Mouse (Mus musculus): Measurements from ENCODE around the gene Tmem33. TPM values are rescaled to one million over a fixed set of nuclear protein-coding genes. Genes with fewer than 3 reads are reported as not detected.

Gene Tmem33
- polyA plus RNA-seq, 1 experiment from 2014 or later: 72.6 TPM

- no peaks in the 10 kb centered on the region for H3K36me3 ChIP-seq (replicated peaks; ENCODE audit: control insufficient read depth, insufficient read depth)
- H3K9me3 ChIP-seq (ENCODE audit: control insufficient read depth, low read length): 0 out of 2 replicates have a peak, but pooled peaks cover 7% of the 10 kb centered on the region
- H3K4me1 ChIP-seq (replicated peaks; ENCODE audit: control insufficient read depth, insufficient read depth, low read length): no peaks in the 10 kb centered on the region
- DNase-seq (ENCODE audit: low spot score) (no peak), ATAC-seq (ENCODE audit: low FRiP score) (no peak)
- H3K9ac ChIP-seq: no peak overlapping the region
- peak overlapping the region; percentile 67; the same call in 1 of the 2 replicates for H3K27ac ChIP-seq
- H3K4me3 ChIP-seq (replicated peaks; ENCODE audit: low read length): no peak overlapping the region
- H3K4me2 ChIP-seq (replicated peaks): peak overlapping the region; percentile 48; the same call in 1 of the 2 replicates
- WGBS: 2% methylated on average over 15 of the region's 15 CpGs
- peaks cover 98% of the 10 kb centered on the region for H3K27me3 ChIP-seq (ENCODE audit: control insufficient read depth, insufficient read depth, low read length)
Observed at GRCm38 (mm10) chr5:67223391-67224121, 36.8 kb upstream of the Tmem33 start.

DNA sequence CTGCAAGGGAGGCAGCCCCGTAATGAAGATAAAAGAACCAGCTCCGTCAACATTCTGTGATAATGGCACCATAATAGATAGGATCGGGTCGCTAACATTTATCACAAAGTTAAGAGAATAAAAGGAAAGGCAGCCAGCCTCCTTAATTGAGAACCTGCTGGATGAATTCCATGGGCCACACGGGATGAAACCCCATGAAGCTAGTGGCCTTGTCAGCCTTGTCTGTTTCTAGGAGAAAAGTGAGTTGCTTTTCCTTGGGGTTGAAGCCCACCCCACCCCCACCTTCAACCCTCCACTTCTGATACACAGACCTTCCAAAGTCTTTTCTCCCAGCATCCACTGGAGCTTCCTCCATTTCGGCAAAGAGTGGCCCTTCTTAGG, 36.3 kb upstream of the Tmem33 start:
- Histone ChIP-seq H3K9me3 (ENCODE audit: control insufficient read depth, low read length) (0 out of 2 replicates have a peak, but pooled peaks cover 7% of the 10 kb centered on the region), H3K9ac (no peak overlapping the region), H3K27ac (no peak overlapping the region), H3K4me2 (replicated peaks) (no peak overlapping the region), H3K4me1 (replicated peaks; ENCODE audit: control insufficient read depth, insufficient read depth, low read length) (no peaks in the 10 kb centered on the region), H3K27me3 (ENCODE audit: control insufficient read depth, insufficient read depth, low read length) (peaks cover 98% of the 10 kb centered on the region), H3K4me3 (replicated peaks; ENCODE audit: low read length) (no peak overlapping the region), H3K36me3 (replicated peaks; ENCODE audit: control insufficient read depth, insufficient read depth) (no peaks in the 10 kb centered on the region)
- DNase-seq (ENCODE audit: low spot score): no peak
- 10% methylated on average over 6 of the region's 6 CpGs for WGBS
- no peak for ATAC-seq (ENCODE audit: low FRiP score)

DNA sequence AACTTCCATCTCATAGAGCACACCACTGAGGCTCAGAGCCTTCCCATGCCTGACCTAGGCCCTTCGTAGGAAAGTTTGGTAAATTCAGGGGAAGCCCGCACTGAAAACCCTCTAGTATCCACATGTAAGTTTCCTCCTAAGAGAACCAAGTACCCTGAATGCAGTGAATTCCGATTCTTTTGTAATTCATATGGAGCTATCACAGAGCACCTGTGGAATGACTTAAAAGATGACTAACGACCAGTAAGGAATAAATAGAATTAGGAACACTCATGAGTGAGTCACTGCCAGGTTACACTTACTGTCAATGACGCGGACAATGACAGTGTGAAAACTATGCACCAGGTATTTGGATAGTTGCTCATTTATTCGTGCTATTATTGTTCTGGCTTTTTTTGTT, 34.6 kb upstream of the Tmem33 start:
- Histone ChIP-seq H3K4me3 (replicated peaks; ENCODE audit: low read length) (no peak overlapping the region), H3K9me3 (ENCODE audit: control insufficient read depth, low read length) (0 out of 2 replicates have a peak, but pooled peaks cover 7% of the 10 kb centered on the region), H3K27me3 (ENCODE audit: control insufficient read depth, insufficient read depth, low read length) (peaks cover 92% of the 10 kb centered on the region), H3K9ac (no peak overlapping the region), H3K27ac (no peak overlapping the region), H3K4me1 (replicated peaks; ENCODE audit: control insufficient read depth, insufficient read depth, low read length) (peaks cover 3% of the 10 kb centered on the region; the same call in 1 of the 2 replicates), H3K36me3 (replicated peaks; ENCODE audit: control insufficient read depth, insufficient read depth) (no peaks in the 10 kb centered on the region), H3K4me2 (replicated peaks) (no peak overlapping the region)
- WGBS: 36% methylated on average over 7 of the region's 7 CpGs
- ATAC-seq (ENCODE audit: low FRiP score): no peak
- no peak for DNase-seq (ENCODE audit: low spot score)

- H3K9ac ChIP-seq: no peak overlapping the region
- no peak for DNase-seq (ENCODE audit: low spot score)
- no peaks in the 10 kb centered on the region for H3K36me3 ChIP-seq (replicated peaks; ENCODE audit: control insufficient read depth, insufficient read depth)
- no peak for ATAC-seq (ENCODE audit: low FRiP score)
- peak overlapping the region; percentile 4 for H3K4me2 ChIP-seq (replicated peaks)
- WGBS: 6% methylated on average over 11 of the region's 11 CpGs
- H3K27ac ChIP-seq: peak overlapping the region; percentile 43; the same call in 1 of the 2 replicates
- no peak overlapping the region for H3K4me3 ChIP-seq (replicated peaks; ENCODE audit: low read length)
- H3K9me3 ChIP-seq (ENCODE audit: control insufficient read depth, low read length): 0 out of 2 replicates have a peak, but pooled peaks cover 7% of the 10 kb centered on the region
- peaks cover 91% of the 10 kb centered on the region for H3K27me3 ChIP-seq (ENCODE audit: control insufficient read depth, insufficient read depth, low read length)
- peaks cover 8% of the 10 kb centered on the region; the same call in 1 of the 2 replicates for H3K4me1 ChIP-seq (replicated peaks; ENCODE audit: control insufficient read depth, insufficient read depth, low read length)
Observed at GRCm38 (mm10) chr5:67227261-67227660, 33.1 kb upstream of the Tmem33 start.

DNA sequence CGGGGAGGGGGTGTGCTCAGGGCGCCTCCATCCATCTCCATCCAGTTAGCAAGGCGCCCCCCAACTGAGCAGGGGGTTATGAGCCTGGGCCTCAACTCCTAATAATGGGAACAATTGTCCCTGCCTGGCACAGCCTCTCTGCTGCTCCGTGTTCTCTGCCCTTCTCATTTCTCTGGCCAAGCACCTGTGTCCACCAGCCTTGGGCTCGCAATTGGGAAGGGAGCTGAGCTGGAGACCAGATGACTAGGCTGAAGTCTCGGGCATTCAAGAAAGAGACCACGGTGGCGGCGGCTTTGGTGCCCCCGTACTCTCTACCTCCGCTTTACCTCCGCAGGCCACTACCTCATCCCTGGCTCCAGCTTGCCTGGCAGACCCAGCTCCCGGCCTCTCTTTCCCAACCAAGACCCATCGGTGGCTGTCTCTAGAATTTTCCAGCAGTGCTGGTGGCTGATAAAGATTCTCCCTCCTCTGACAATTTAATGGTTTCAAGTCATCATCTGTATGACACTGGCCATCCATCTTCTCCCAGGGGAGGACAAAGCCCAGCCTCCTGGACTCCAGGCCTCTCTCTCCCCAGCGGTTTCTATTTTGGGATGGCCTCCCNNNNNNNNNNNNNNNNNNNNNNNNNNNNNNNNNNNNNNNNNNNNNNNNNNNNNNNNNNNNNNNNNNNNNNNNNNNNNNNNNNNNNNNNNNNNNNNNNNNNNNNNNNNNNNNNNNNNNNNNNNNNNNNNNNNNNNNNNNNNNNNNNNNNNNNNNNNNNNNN, 32.5 kb upstream of the Tmem33 start:
- ATAC-seq (ENCODE audit: low FRiP score) (no peak), DNase-seq (ENCODE audit: low spot score) (no peak)
- H3K4me1 ChIP-seq (replicated peaks; ENCODE audit: control insufficient read depth, insufficient read depth, low read length): peaks cover 8% of the 10 kb centered on the region; the same call in 1 of the 2 replicates
- H3K27me3 ChIP-seq (ENCODE audit: control insufficient read depth, insufficient read depth, low read length): peaks cover 91% of the 10 kb centered on the region
- H3K4me2 ChIP-seq (replicated peaks): peak overlapping the region; percentile 4
- H3K9me3 ChIP-seq (ENCODE audit: control insufficient read depth, low read length): 0 out of 2 replicates have a peak, but pooled peaks cover 7% of the 10 kb centered on the region
- no peak overlapping the region for H3K4me3 ChIP-seq (replicated peaks; ENCODE audit: low read length)
- peak overlapping the region; percentile 6; the same call in 1 of the 2 replicates for H3K9ac ChIP-seq
- H3K27ac ChIP-seq: peak overlapping the region; percentile 43; the same call in 1 of the 2 replicates
- 2% methylated on average over 15 of the region's 15 CpGs for WGBS
- no peaks in the 10 kb centered on the region for H3K36me3 ChIP-seq (replicated peaks; ENCODE audit: control insufficient read depth, insufficient read depth)

DNA sequence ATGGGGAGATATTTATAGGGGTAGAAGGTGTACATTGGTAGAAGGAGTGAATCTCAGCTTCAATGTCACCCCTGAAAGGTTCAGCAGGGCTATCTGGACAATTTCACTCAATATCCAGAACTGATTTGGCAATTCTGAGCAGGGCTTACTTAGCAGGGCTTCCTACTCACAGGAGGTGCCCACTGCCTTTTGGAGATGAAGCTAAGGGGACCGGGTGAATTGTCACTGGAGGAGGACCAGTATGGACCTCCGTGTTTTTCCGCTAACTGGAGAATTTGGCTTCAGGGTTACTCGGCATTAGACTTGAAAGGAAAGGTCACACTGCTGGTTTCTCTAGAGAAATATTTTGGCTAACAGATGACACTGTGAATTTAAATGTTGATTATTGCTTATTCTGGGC, 25.7 kb upstream of the Tmem33 start:
- DNase-seq (ENCODE audit: low spot score) (no peak), ATAC-seq (ENCODE audit: low FRiP score) (no peak)
- 33% methylated on average over 4 of the region's 4 CpGs for WGBS
- Histone ChIP-seq H3K4me3 (replicated peaks; ENCODE audit: low read length) (no peak overlapping the region), H3K4me1 (replicated peaks; ENCODE audit: control insufficient read depth, insufficient read depth, low read length) (peaks cover 8% of the 10 kb centered on the region; the same call in 1 of the 2 replicates), H3K36me3 (replicated peaks; ENCODE audit: control insufficient read depth, insufficient read depth) (no peaks in the 10 kb centered on the region), H3K9ac (no peak overlapping the region), H3K27me3 (ENCODE audit: control insufficient read depth, insufficient read depth, low read length) (peaks cover 68% of the 10 kb centered on the region), H3K9me3 (ENCODE audit: control insufficient read depth, low read length) (no peaks in the 10 kb centered on the region), H3K27ac (no peak overlapping the region), H3K4me2 (replicated peaks) (no peak overlapping the region)

DNA sequence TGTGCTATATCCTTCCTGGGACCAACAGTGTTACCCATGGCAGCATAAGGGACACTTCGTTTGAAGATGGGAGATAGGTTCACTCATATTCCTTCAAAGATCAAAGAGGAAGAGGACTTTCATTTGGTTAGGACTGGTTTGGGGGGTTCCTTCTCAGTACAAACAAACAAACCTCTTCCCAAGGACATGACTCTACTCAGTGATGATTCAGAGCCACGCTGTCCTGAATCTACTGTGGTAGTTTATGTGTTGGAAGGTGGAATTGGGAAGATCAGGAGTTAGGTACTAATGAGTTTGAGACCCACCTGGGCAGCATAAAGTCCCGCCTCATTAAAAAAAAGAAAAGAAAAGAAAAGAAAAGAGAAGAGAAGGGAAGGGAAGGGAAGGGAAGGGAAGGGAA, 24.9 kb upstream of the Tmem33 start:
- H3K9me3 ChIP-seq (ENCODE audit: control insufficient read depth, low read length): no peaks in the 10 kb centered on the region
- no peak overlapping the region for H3K4me2 ChIP-seq (replicated peaks)
- H3K36me3 ChIP-seq (replicated peaks; ENCODE audit: control insufficient read depth, insufficient read depth): no peaks in the 10 kb centered on the region
- DNase-seq (ENCODE audit: low spot score): no peak
- 64% methylated on average over 3 of the region's 3 CpGs for WGBS
- ATAC-seq (ENCODE audit: low FRiP score): no peak
- H3K27me3 ChIP-seq (ENCODE audit: control insufficient read depth, insufficient read depth, low read length): peaks cover 66% of the 10 kb centered on the region
- H3K27ac ChIP-seq: no peak overlapping the region
- H3K4me1 ChIP-seq (replicated peaks; ENCODE audit: control insufficient read depth, insufficient read depth, low read length): peaks cover 7% of the 10 kb centered on the region; the same call in 1 of the 2 replicates
- no peak overlapping the region for H3K9ac ChIP-seq
- H3K4me3 ChIP-seq (replicated peaks; ENCODE audit: low read length): no peak overlapping the region

GRCm38 (mm10) chr5:67236601-67237000, 23.8 kb upstream of the Tmem33 start:
- no peak overlapping the region for H3K4me3 ChIP-seq (replicated peaks; ENCODE audit: low read length)
- H3K4me1 ChIP-seq (replicated peaks; ENCODE audit: control insufficient read depth, insufficient read depth, low read length): no peaks in the 10 kb centered on the region
- no peak overlapping the region for H3K4me2 ChIP-seq (replicated peaks)
- 96% methylated on average over 3 of the region's 3 CpGs for WGBS
- H3K36me3 ChIP-seq (replicated peaks; ENCODE audit: control insufficient read depth, insufficient read depth): no peaks in the 10 kb centered on the region
- H3K27ac ChIP-seq: no peak overlapping the region
- DNase-seq (ENCODE audit: low spot score) (no peak), ATAC-seq (ENCODE audit: low FRiP score) (no peak)
- no peak overlapping the region for H3K9ac ChIP-seq
- H3K9me3 ChIP-seq (ENCODE audit: control insufficient read depth, low read length): no peaks in the 10 kb centered on the region
- H3K27me3 ChIP-seq (ENCODE audit: control insufficient read depth, insufficient read depth, low read length): peaks cover 58% of the 10 kb centered on the region

GRCm38 (mm10) chr5:67238303-67238702, 22.1 kb upstream of the Tmem33 start:
- H3K9me3 ChIP-seq (ENCODE audit: control insufficient read depth, low read length): no peaks in the 10 kb centered on the region
- H3K4me2 ChIP-seq (replicated peaks): no peak overlapping the region
- H3K27ac ChIP-seq: no peak overlapping the region
- H3K27me3 ChIP-seq (ENCODE audit: control insufficient read depth, insufficient read depth, low read length): peaks cover 42% of the 10 kb centered on the region
- no peak overlapping the region for H3K9ac ChIP-seq
- no peaks in the 10 kb centered on the region for H3K4me1 ChIP-seq (replicated peaks; ENCODE audit: control insufficient read depth, insufficient read depth, low read length)
- no peak overlapping the region for H3K4me3 ChIP-seq (replicated peaks; ENCODE audit: low read length)
- H3K36me3 ChIP-seq (replicated peaks; ENCODE audit: control insufficient read depth, insufficient read depth): no peaks in the 10 kb centered on the region
- DNase-seq (ENCODE audit: low spot score): peak; percentile 74
- ATAC-seq (ENCODE audit: low FRiP score): no peak
- 4% methylated on average over 1 of the region's 1 CpGs for WGBS
